Mouse (Mus musculus): ENCODE data around the gene Akap11.

Gene Akap11

GRCm38 (mm10) chr14:78448017-78448416 is 88.6 kb downstream of the Akap11 start:
- DNase-seq (ENCODE audit: low read depth): no peak

- DNase-seq (ENCODE audit: low read depth): no peak
These were observed 89.1 kb downstream of the Akap11 start for GRCm38 (mm10) chr14:78447542-78447941.

Data from 416B (cell line).